Mouse (Mus musculus) adrenal gland, adult (tissue): ENCODE results near the gene Dazap1.

Experiments used
- DNase-seq, 2 experiments: peaks; one replicate each; pipeline ENCODE4 v3.0.0; 2022 to 2023; ENCODE audit warnings: low spot score in 1 of 2; ENCODE audit not compliant: inconsistent age in 2 of 2

Gene Dazap1

DNA sequence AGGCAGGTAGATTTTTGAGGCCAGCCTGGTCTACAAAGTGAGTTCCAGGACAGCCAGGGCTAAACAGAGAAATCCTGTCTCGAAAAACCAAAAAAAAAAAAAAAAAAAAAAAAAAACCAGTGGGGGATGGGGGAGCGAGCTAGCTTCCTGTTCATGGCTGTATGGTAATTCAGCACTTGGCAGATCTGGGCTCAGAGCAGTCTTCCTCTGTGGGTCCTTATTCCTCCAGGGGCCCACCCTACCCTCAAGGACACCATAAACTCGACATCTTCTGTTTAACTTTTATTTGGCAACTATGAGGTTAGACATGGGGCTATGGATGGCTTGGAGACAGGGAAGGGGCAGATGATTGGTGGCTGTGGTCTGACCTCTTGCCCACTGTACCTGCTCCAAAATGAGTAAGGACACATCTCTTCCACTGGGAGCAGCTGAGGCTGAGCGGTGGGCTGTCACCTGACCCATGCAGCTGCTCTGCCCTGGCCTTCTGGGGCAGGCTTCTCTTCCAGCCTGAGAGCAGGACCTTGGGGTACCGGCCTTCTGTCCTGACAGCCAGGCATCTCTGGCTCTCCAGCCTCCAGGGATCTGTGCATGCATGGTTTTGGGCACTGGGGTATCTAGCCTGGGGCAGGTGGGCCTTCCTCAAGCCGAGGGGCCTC is 59.9 kb downstream of the Dazap1 start:
- DNase-seq: peak in 1 of 2 experiments; percentile 45

DNA sequence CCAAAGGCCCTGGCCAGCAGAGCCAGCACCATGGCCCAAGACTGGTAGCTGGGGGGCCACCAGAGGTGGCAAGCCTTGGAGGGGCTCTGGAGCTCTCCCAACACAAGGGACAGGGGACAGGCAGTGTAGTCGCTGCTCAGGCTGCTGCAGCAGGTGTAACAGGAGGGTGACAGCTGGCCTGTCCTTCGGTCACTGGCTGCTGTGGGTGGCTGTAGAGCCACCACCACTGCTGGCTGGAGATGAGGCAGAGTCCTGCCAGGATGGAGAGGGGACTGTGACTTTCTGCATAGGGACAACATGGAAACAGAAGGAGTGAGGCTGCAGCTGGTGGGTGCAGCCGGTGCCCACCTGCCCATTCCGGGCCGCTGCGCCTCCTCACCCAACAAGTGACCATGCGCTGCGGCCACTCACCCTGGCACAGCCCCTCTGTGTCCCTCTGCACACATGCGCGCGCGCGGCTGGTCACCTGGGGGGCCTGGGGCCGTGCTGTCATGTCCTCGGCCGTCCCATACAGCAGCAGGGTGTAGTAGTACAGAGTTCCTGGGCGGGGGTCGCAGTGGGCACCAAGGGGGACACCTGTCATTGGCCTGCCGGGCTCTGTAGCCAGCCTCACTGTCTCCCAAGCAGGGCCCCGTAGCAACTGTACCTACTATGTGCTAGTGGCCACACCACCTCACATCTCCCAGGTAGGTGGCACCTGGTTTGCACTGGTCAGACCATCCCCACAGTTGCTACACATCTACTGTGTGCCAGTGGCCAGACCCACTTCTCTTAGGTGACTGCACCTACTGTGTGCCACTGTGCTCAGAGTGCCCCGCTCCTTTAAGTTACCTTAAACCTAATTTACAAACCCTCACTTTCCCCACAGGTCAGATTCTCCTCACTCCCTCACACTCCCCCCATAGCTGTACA is 60.6 kb downstream of the Dazap1 start:
- no peak for DNase-seq

GRCm38 (mm10) chr10:80322811-80323211 is 61.5 kb downstream of the Dazap1 start:
- peak; percentile 71 to 86 for DNase-seq

DNA sequence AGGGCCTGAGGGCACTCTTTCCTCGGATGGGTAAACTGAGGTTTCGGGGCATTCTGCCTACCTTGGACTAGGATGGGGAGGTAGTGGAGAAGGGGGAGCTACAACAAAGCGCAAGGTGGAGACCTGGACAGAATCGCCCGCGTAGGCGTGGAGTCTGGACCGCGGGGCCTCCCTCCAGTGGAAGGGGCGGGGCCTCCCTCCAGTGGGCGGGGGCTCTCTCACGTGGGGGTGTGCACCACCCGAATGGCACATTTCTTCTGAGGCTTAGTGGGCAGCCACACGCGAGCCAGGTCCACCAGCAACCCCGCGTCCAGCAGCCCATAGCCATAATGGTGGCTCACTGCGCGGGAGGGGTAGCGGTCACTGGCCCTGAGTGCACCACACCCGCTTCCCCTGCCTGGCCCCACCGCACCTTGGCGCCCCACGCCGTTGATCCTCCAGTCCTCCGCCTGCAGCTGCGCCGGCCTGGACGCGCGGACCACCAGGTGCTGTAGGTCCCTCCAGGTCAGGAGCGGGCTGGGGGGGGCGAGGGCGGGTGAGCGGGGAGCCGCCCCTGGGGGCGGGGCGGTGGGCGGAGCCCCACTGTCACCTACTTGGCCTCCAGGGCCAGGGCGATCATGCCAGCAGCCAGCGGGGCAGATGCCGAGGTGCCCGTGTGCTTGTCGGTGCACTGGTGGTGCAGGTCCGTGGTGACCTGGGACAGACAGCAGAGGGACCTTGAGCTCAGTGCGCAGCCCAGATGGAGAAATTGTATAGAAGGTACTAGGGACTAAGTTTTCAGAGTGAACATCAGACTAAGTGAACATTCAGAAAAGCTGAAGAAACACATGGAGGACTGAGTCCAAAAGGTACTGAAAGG is 62.2 kb downstream of the Dazap1 start:
- peak; percentile 89 to 95 for DNase-seq

DNA sequence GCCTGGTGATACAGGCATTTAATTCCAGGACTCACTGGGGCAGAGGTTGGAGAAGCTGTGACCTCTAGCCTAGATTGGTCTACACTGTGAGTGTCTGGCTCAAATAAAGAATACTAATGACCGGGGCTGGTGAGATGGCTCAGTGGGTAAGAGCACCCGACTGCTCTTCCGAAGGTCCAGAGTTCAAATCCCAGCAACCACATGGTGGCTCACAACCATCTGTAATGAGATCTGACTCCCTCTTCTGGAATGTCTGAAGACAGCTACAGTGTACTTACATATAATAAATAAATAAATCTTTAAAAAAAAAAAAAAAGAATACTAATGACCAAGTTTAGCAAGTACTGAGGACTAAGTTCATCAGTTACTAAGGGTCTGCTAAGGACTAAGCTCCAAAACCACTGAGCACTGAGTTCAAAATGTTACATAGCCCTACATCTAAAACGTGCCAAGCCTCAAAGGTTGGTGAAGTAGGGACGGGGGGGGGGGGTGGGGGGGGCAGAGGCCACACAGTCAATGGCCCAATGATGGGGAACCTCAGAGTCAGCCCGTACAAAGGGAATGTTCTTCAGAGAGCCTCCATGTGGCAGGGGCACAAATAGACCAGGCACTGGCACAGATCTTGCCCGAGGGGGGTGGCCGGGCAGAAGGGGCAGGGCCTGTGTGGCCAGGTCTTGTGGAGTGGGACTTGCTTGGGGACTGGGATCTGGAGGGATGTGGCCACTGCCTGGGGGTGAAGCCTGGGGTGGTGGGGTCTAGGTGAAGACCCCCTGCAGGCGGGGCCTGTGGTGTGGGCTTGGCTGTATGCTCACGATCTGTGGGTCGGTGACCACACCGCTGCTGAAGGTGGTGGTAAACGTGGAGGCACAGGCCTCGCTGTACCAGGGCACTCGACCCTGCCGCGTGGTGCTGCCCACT is 63.1 kb downstream of the Dazap1 start:
- DNase-seq: peak in 1 of 2 experiments; percentile 43

DNA sequence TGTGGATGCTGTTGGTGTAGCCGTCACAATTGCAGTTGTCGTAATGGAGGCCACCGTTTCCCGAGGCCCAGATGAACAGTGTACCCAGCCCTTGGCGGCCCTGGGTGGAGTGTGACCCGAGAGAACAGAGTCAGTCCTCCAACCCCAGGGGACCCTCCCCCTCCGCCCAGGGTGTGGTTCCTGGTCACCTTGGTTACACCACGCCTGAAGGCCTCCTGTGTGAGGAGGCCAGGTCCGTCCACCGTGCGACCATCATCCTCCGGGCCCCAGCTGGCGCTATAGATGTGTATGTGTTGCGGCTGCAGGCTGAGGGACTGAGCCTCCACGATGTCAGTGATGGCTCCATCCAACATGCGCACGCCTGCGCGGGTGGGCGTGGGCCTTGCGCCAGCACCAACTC is 63.8 kb downstream of the Dazap1 start:
- peak in 1 of 2 experiments; percentile 45 for DNase-seq

DNA sequence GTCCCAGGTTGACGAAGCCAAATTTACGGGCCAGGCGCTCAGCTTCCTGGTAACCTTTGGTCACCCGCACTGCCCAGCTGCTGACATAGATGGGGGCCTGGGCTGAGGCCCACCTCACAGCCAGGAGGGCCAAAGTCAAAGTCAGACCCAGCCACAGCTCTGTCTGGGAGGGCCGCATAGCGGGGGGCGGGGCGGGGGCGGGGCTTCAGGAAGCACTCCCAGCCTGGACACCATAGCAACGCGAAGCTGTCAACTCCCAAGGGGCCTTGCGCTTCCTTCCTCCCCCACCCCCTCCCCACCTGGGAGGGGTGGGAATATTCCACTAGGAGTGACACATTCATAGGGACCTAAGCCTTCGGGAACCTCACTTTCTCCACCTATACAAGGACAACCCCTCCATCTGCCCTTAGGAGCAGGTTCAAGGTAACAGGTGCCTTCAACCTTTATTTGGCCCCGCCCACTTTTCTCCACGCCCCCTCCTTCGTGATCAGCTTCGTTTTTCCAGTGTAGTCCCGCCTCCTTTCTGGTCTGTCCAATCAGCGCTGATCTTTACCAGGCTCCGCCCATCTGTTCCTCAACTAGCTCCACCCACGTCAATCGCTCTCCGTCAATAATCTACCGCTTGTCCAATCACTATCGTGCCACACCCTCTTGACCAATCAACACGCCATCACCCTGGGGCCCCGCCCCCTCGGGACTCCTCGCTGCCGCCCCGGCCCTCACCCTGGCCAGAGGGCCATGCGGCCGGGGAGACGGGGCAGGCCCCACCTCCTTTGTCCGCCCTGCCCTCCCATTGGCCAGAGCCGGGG is 68.2 kb downstream of the Dazap1 start, which contains the start of the genes Pcsk4 and Reep6:
Pcsk4 (minus strand) TSS at position 226 of the 809 bp plus-strand sequence.
Reep6 (plus strand) TSS at position 681 of the 809 bp plus-strand sequence.
- DNase-seq: peak; percentile 98 to 99

GRCm38 (mm10) chr10:80330084-80330483 is 68.8 kb downstream of the Dazap1 start:
- no peak for DNase-seq

GRCm38 (mm10) chr10:80330888-80331287 is 69.6 kb downstream of the Dazap1 start:
- no peak for DNase-seq

DNA sequence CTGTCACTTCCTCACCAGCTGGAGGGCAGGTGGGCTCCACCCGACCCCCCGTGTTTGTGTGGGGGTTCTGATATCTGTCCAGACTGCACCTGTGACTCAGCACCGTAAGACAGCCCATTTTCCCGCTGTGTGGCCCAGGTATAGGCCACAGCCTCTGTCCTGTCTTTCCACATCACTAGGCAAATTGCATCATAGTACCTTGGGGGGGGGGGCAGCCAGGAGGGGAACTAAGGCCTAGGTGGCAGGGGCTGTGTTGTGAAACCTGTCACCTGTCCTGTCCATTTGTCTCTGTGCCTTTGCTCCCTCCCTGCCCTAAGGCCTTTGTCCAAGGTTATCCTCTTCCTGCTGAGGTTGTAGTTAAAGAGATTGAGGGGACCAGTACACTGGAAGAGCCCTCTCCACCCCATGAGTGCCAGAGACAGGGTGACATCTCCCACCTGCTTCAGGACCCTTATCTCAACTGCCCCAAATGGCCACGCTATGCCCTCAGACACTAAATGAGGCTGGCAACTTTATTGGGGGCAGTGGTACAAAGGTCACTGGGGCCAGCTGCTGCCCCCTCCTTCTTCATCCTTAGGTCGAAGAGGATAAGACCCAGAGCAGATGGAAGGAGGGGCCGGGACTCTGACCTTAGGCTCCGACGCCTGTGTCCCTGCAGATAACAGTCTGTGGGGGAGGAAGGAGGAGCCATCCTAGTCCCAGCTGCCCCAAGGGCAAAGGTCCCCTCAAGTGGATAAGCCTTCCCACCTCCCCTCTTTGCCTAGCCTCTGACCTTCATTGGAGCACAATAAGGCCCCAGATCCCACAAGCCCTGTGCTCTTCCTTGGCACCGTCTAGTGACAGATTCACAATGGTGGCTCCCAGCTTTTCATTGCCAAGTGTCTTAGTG is 70.6 kb downstream of the Dazap1 start:
- DNase-seq: no peak

- no peak for DNase-seq
Observed at GRCm38 (mm10) chr10:80332525-80332989, 71.3 kb downstream of the Dazap1 start.

DNA sequence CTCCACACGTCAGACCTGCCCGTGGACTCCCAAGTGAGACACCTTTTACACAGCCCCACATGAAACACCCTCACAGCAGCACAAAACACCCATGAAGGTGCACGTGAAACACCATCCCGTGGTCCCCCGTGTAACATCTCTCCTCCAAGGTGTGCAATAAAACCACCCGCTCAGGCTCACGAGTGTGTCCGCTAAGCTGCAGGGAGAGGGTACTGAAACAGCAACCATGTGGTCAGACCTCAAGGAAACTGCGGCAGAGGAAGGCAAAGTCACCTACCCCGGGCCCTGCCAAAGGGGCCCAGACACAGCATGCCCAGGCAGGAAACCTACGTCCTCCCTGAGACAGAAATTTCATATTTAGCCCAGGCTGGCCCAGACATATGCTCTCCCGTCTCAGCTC is 75.0 kb downstream of the Dazap1 start:
- no peak for DNase-seq
